Mouse (Mus musculus) neural tube, embryonic 10.5 days (tissue): ENCODE data around the gene Apln.

Experiments
- DNase-seq: peaks from one replicate; pipeline ENCODE4 v3.0.0-alpha.2; 2017; ENCODE audit warnings: low spot score; ENCODE audit errors: extremely low spot score

Apln gene

GRCm38 (mm10) chrX:48034144-48035113 lies at the start of gene Apln:
Gene Apln, minus strand, starts transcription at chrX:48034853.
- DNase-seq, result peak; percentile 52

- DNase-seq, result no peak
Measured at GRCm38 (mm10) chrX:48082364-48082763, 47.7 kb upstream of the Apln start.

GRCm38 (mm10) chrX:48076806-48077425 lies 42.3 kb upstream of the Apln start:
- DNase-seq, result no peak

DNA sequence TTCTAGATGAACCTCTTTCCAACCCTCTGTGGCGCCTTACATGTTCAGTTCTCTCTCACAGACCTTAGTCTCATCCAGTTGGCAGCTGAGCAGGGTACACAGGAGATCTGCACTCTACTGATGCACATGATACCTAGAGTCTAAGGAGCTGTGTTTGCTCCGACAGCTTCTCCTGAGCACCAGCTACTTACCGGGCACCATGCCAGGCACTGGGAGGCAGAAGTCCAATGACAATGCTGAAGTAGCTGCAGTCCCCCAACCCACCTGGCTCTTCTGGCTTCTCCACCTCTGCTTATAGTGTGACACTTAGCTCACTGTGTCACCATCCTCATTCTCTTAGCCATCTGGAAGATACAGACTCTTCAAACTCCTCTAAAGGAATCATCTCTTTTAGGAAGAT lies 40.0 kb upstream of the Apln start:
- DNase-seq, result no peak

DNA sequence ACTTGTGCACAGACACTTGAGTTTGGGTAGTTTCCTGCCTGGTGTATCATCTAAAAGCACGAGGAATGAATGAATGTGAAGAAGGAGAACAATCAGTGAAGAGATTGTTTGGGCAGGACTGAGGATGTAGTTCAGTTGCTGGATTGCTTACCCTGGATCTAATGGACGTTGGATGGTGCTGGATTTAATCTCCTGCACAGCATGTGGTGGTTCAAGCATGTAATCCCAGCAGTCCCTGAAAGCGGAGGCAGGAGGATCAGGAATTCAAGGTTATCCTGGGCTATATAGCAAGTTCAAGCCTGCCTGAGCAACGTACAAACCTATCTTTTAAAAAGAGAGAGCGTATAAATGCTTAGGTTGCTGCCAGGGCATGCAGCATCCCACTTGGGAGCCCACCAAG lies 37.7 kb upstream of the Apln start:
- DNase-seq, result no peak

DNA sequence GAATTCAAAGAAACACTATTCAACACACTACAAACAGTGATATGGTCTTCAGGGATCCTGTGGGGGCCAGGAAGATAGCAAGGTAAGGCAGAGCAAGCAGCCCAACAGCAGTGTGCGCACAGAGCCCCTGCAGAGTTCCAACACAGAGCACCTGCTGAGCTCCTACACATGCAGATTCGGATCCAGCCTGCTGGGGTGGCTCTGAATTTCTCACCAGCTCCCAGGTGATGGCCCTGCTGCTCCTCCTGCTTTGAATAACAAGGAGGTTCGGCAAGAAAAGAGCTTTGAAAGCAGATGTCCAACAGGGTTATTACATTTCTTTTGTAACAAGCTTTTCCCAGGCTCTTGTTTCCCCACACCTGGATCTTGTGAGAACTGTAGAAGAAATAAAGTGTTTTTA lies 37.3 kb upstream of the Apln start:
- DNase-seq, result no peak

DNA sequence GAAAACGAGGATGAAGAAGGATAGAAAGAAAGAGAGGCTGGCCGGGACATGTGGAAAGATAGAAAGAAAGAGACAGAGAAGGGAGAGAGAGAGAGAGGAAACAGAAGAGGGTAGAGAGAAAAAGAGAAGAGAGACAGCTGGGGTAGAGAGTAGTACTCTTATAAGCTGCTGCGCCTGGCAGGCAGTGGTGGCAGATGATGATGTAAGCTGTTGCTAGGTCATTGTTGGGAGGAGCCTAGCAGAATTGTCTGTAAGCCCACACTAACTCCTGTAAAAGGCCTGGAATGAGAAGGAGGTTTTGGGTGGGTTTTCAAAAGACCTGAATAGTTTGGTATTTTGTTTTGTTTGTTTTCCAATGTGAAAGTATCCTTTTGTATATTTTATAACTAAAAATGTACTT lies 32.2 kb upstream of the Apln start:
- DNase-seq, result no peak

- no peak for DNase-seq
Measured at GRCm38 (mm10) chrX:48064166-48064853, 29.7 kb upstream of the Apln start.

DNA sequence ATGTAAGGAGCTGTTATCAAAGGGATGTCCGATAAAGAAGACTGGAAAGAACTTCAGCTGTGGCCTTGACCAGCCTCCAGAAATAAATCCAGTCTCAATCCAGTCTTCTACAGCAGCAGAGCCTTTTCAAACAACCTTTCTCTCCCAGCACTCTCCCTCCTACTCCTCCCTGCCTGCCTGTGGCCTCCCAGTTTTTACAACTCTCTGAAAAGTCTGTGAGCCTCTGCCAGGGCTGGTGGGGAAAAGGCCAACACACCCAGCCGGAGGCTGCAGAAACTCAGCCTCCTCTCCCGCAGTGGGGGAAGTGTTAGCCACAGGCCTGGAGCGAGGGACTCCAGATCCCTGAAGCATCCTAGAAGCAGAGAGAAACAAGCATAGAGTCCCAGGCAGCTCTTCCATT lies 27.8 kb upstream of the Apln start:
- no peak for DNase-seq

DNA sequence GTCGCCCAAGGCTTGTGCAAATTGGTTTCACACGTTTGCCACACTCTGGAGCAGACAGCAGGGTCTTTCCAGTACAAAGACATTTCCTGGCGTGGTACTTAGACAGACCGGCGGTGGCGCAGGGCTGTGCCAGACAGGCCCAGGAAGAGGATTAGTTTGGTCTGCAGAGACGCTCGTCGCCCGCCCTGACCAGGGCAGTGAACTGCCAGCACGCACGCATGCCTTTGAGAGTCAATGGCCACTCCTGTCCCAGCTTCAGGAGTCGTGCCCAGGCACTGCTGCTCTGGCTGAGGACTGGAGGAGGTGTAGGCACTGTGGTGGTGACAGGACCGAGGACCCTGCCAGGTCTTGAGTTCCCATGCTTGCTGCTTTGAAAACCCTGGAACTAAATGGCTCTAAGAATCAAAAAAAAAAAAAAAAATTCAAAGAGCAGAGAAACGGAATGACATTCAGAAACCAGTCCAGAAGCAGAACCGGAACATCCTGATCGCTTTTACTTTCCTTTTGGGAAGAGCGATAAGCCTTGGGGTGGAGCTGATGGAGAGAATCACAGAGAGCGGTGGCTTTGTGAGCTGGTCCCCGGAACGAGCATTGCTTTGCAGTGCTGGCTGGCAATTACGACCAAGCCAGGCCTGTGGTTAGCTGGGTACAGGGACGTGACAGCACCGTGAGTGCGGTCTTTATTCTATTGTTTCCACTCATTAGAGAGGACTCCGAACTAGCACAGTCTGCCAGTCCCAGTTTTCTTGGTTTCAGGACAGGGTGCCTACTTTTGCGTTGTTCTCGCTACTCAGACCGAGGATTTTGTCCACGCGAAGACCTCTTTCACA lies 19.7 kb upstream of the Apln start:
- DNase-seq, result peak; percentile 33

GRCm38 (mm10) chrX:48053743-48054142 lies 19.1 kb upstream of the Apln start:
- peak; percentile 13 for DNase-seq

DNA sequence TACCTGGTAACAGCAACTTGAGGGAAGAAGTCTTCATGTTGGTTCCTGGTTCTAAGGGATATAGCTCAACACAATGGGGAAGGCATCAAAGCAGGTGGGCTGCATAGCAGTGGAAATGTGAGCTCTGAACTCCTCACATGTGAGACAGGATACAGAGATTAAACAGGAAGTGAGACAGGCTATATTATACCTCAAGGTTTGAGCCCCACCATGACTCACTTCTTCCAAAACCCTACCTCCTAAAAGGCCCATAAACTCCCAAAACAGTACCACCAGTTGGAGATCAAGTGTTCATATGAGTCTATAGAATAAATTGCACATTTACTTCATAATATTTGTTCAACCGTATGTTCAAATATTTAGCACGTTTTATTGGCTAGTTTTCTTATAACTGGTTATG lies 11.7 kb upstream of the Apln start:
- DNase-seq, result no peak

- DNase-seq, result no peak
Measured at GRCm38 (mm10) chrX:48044261-48044660, 9.6 kb upstream of the Apln start.

DNA sequence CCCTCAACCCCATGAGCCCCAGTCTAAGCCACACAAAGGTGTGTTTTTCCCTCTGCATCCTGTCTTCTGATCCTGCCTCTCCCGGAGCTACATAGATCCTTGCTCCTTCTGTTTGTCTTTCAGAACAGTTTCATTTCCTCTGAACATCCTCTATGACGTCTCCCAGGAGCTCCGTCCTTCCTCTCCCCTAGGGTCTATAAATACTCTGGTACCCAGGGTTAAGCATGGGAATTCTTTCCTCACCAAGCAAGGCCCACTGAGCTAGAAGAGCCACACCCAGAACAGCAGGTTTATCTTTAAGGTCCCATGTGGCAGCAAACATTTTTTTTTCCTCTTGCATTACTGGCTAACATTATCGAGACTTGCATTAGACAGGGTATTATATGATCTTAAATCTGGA lies 8.1 kb upstream of the Apln start:
- DNase-seq, result no peak

- DNase-seq, result no peak
Measured at GRCm38 (mm10) chrX:48040379-48040778, 5.7 kb upstream of the Apln start.

DNA sequence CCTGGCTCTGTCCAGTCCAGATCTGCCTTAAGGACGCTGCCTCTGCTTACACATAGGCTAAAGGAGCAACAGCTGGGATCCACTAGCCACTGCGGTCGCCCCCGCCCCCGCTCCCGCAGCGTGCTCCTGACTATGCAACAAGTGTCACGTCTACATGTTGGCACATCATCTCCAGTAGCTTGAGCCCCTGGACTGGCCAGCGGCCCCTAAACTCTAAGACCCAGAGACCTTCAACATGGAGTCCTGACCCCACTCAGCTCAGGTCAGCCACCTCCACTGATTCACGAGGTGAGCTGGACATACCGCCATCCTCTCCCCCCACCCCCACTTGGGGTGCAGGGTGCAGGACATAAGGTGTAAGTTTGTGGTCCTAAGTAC lies 898 bp downstream of the Apln start:
- DNase-seq, result peak; percentile 13

DNA sequence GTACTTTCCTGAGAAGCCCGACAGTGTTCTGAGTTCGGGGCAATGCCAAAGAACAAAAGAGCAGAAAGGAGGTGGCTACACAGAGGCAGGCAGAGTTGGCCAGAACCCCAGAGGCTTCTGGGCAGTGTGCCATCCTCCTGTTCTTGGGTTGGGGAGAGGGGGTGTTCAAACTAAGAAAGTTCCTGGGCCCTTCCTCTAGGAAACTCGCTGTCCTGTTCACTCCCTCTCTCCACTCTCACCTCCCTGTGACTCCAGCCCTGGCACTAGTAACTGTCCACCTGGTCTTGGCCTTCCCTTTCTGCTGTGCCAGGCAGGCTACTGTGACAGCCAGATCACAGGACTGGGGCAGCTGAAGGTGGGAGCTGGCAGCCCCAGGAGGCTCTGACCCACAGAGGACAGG lies 1.6 kb downstream of the Apln start:
- no peak for DNase-seq

DNA sequence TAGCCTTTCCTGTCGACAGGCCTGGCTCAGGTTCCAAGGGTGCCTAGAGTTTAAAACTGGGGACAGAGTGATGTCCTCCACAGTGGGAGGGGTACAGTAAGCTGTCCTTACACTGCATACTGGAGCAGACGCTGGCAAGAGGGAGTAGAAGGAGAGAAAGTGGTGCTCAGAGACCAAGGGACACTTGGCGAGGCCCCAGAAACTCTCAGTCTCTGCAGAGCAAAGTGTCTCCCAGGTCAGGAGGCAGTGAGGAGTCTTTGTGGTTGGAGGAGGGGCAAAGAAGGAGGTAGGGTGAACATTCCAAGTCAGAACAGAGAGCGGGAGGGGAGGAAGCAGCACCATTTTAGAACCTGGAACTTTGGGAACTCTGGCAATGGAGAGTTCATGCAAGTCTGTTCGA lies 2.8 kb downstream of the Apln start:
- no peak for DNase-seq

GRCm38 (mm10) chrX:48030593-48030992 lies 4.1 kb downstream of the Apln start:
- no peak for DNase-seq

- DNase-seq, result no peak
Measured at GRCm38 (mm10) chrX:48022811-48023210, 11.8 kb downstream of the Apln start.

GRCm38 (mm10) chrX:48019940-48020339 lies 14.7 kb downstream of the Apln start:
- DNase-seq, result peak; percentile 60
